Mouse (Mus musculus) heart, embryonic 11.5 days (tissue): ENCODE measurements around the gene Lpcat4. TPM values are rescaled to one million over a fixed set of nuclear protein-coding genes. Genes with fewer than 3 reads are reported as not detected.
A peak's percentile ranks its signal among the peaks of the same experiment; 100 is the strongest.

Source experiments
- ATAC-seq: fragments of 200-750 bp; cut with Nextera tagmentation; replicated peaks from 2 replicates; pipeline ENCODE4 v1.8.0; 2017; ENCODE audit warnings: moderate library complexity; ENCODE audit not compliant: insufficient number of reproducible peaks, low FRiP score, low TSS enrichment
- H3K27ac ChIP-seq: fragments of 300-500 bp; sonication (generic); 2 replicates; pipeline ENCODE4 v1.5.1; 2014; ENCODE audit warnings: mild to moderate bottlenecking, low read depth, low read length
- H3K27me3 ChIP-seq: fragments of 300-500 bp; sonication (generic); 2 replicates; pipeline ENCODE4 v1.6.1; 2014; ENCODE audit warnings: mild to moderate bottlenecking, low read length, mixed read lengths; ENCODE audit not compliant: control insufficient read depth, insufficient read depth
- H3K36me3 ChIP-seq: fragments of 300-500 bp; sonication (generic); 2 replicates; pipeline ENCODE4 v1.6.1; 2014; ENCODE audit warnings: mild to moderate bottlenecking, low read length, moderate library complexity, mixed read lengths; ENCODE audit not compliant: control insufficient read depth, insufficient read depth
- H3K4me1 ChIP-seq: fragments of 300-500 bp; sonication (generic); 2 replicates; pipeline ENCODE4 v1.6.1; 2014; ENCODE audit warnings: low read length; ENCODE audit not compliant: control insufficient read depth, insufficient read depth
- H3K4me2 ChIP-seq: fragments of 300-500 bp; sonication (generic); 2 replicates; pipeline ENCODE4 v1.6.1; 2014; ENCODE audit warnings: mild to moderate bottlenecking, moderate library complexity
- H3K4me3 ChIP-seq: fragments of 300-500 bp; sonication (generic); 2 replicates; pipeline ENCODE4 v1.5.1; 2014; ENCODE audit warnings: low read depth, low read length
- H3K9ac ChIP-seq: fragments of 300-500 bp; sonication (generic); 2 replicates; pipeline ENCODE4 v1.6.1; 2014; ENCODE audit warnings: mild to moderate bottlenecking, low read depth, low read length, moderate library complexity
- H3K9me3 ChIP-seq: fragments of 300-500 bp; sonication (generic); replicated peaks from 2 replicates; pipeline ENCODE4 v1.6.1; 2016; ENCODE audit warnings: low read length; ENCODE audit not compliant: control insufficient read depth
- WGBS: fragments of 180-500 bp; shearing (Covaris S2); extraction: QIAGEN DNeasy Blood & Tissue Kit; methylation state at CpG from one replicate; pipeline ENCODE4 v1.1.7; 2014; ENCODE audit not compliant: insufficient replicate concordance; 5-methylcytosine and 5-hydroxymethylcytosine counted together
- polyA plus RNA-seq: library from polyadenylated mRNA; unstranded; fragments of >200 nt; fragmentation: Nextera tagmentation; extraction: Ambion mirVana; gene quantifications from 2 replicates; pipeline ENCODE4 v1.2.1, GENCODE M21; 2014

The Lpcat4 gene
- polyA plus RNA-seq: 15.4 and 17.2 TPM in 2 replicates

DNA sequence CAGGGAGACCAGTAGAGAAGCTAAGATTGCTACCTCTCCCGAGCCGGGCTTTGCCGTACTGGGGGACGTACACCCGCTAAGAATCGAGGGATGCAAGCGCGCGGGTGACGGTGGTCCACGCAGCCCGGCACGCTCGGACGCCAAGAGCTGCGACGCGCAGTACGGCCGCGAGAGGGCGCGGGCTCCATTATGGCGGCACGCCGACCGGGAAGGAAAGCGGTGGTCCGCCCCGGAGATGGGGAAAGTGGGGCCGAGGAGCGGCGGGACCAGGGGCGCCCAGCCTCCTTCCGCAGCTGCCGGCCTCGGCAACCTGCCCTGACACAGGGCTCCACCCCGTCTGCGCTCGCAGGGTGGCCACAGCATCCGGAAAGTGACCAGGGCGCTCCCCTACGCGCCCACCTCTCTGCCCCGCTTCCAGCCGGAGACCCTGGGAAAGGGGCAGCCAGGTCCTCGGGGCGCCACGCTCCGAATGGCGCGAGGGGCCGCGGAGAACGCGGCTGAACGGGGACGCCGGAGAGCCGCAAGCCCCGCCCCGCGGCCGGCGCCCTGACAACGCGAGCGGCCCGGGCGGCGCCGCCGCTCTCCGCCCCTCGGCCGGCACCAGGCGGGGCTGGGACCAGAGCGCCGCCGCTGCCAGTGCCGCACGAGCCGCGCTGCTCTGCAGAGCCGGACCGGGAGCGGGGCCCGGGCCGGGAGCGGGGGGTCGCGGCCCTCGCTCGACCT lies at the start of gene Lpcat4:
Gene Lpcat4, plus strand, starts transcription at position 257 of the 723 bp plus-strand sequence.
- H3K4me1 ChIP-seq: 0 out of 2 replicates have a peak, but pooled peaks cover 6% of the 10 kb centered on the region
- H3K36me3 ChIP-seq: no peaks in the 10 kb centered on the region
- peak within 1 kb of the TSS; percentile 96 for H3K4me2 ChIP-seq
- WGBS: 1% methylated on average over 59 of the region's 94 CpGs
- peak within 1 kb of the TSS; percentile 82 for H3K4me3 ChIP-seq
- no peaks in the 10 kb centered on the region for H3K27me3 ChIP-seq
- H3K9me3 ChIP-seq: no peaks in the 10 kb centered on the region
- peak within 1 kb of the TSS; percentile 87 for H3K9ac ChIP-seq
- peak; percentile 87 for ATAC-seq
- H3K27ac ChIP-seq: peak within 1 kb of the TSS; percentile 89

DNA sequence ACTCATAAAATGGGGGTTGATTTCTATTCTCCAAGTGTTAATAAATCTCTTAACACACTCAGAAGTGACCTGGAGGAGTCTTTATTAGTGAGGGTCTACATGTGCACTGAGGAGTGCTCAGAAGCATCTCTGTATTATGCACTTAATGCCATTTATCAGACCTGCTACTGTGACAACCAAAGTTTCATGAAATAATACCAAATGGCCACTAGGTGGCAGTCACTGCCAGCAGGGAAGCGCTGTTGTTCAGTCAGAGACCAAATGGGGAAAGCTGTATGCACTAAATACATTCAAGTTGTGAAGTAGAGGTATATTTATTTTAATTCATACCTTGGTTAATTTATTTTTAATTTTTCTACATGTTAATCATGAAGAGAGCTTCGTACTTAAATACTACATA lies 42.4 kb upstream of the Lpcat4 start:
- no peak overlapping the region for H3K9ac ChIP-seq
- no peaks in the 10 kb centered on the region for H3K36me3 ChIP-seq
- H3K9me3 ChIP-seq: no peaks in the 10 kb centered on the region
- H3K4me3 ChIP-seq: no peak overlapping the region
- H3K4me2 ChIP-seq: no peak overlapping the region
- no peaks in the 10 kb centered on the region for H3K27me3 ChIP-seq
- 2% methylated on average over 2 of the region's 2 CpGs for WGBS
- no peak for ATAC-seq
- H3K4me1 ChIP-seq: no peaks in the 10 kb centered on the region
- H3K27ac ChIP-seq: no peak overlapping the region

DNA sequence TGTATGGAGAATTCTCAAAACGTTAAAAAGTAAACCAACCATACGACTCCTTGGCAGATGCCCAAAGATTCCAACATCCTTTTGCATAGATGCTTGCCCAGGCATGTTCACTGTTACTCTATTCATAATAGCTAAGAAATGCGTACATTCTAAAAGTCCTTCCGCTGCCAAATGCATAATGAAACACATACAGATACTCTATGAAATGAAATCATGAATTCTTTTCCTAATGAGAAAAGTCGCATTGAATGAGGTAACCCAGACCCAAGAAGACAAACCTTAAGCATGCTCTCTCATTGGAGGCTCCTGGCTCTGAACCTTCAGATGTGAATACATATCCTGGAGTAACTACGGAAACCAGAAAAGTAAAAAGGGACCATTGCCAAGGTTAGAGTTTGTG lies 36.2 kb upstream of the Lpcat4 start:
- H3K27ac ChIP-seq: no peak overlapping the region
- H3K27me3 ChIP-seq: no peaks in the 10 kb centered on the region
- H3K4me2 ChIP-seq: no peak overlapping the region
- no peaks in the 10 kb centered on the region for H3K4me1 ChIP-seq
- H3K36me3 ChIP-seq: no peaks in the 10 kb centered on the region
- no peaks in the 10 kb centered on the region for H3K9me3 ChIP-seq
- no peak for ATAC-seq
- no peak overlapping the region for H3K4me3 ChIP-seq
- no peak overlapping the region for H3K9ac ChIP-seq
- WGBS: 78% methylated on average over 6 of the region's 6 CpGs

GRCm38 (mm10) chr2:112210142-112210541 lies 29.1 kb upstream of the Lpcat4 start:
- no peak for ATAC-seq
- H3K9me3 ChIP-seq: no peaks in the 10 kb centered on the region
- H3K27ac ChIP-seq: no peak overlapping the region
- H3K4me2 ChIP-seq: no peak overlapping the region
- WGBS: 75% methylated on average over 6 of the region's 6 CpGs
- H3K36me3 ChIP-seq: no peaks in the 10 kb centered on the region
- no peaks in the 10 kb centered on the region for H3K27me3 ChIP-seq
- no peaks in the 10 kb centered on the region for H3K4me1 ChIP-seq
- no peak overlapping the region for H3K4me3 ChIP-seq
- H3K9ac ChIP-seq: no peak overlapping the region

GRCm38 (mm10) chr2:112210699-112211098 lies 28.6 kb upstream of the Lpcat4 start:
- Histone ChIP-seq H3K27ac (no peak overlapping the region), H3K9ac (no peak overlapping the region), H3K9me3 (no peaks in the 10 kb centered on the region), H3K4me3 (no peak overlapping the region), H3K4me2 (no peak overlapping the region), H3K27me3 (no peaks in the 10 kb centered on the region), H3K4me1 (no peaks in the 10 kb centered on the region), H3K36me3 (no peaks in the 10 kb centered on the region)
- no peak for ATAC-seq
- 78% methylated on average over 2 of the region's 2 CpGs for WGBS

DNA sequence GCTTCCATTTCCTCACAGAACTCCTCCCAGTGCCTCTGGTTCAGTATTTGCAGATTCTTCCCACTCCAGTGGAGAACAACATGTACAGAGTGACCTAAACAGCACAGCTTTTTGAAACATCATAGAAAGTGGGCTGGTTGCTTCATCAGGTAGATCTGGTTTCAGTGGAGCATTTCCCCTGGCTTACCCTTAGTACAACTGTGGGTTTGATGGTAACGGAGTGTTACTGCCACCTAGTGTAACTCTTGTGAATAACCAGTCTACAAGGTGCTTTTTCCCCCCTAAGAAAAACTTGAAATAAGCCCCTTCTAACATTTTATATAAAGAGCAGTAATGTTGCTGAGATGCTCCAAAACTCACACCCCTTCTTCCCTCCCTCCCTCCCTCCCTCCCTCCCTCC lies 23.3 kb upstream of the Lpcat4 start:
- Histone ChIP-seq H3K4me1 (no peaks in the 10 kb centered on the region), H3K27me3 (no peaks in the 10 kb centered on the region), H3K27ac (no peak overlapping the region), H3K9ac (no peak overlapping the region), H3K4me3 (no peak overlapping the region), H3K9me3 (no peaks in the 10 kb centered on the region), H3K36me3 (no peaks in the 10 kb centered on the region), H3K4me2 (no peak overlapping the region)
- WGBS: 19% methylated on average over 1 of the region's 1 CpGs
- ATAC-seq: no peak

DNA sequence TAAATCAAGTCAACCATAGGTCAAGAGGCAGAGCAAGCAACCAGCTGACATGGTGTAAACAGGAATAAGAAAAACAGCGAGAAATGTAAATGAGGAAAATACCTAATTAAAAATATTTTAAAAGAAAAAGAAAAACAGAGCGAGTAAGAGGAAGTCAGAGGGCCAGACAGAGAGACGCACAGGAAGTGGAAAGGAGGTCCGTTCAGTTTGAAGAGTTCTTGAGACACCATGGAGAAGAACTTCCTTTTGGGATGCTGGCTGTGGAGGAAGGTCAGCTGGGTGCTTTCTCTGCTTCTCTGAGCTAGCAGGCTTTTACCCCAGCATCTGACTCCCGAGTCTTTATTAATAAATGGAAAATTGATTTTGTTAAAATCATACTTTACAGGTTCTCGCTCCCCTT lies 21.7 kb upstream of the Lpcat4 start:
- Histone ChIP-seq H3K27ac (no peak overlapping the region), H3K27me3 (no peaks in the 10 kb centered on the region), H3K4me2 (no peak overlapping the region), H3K9me3 (no peaks in the 10 kb centered on the region), H3K9ac (no peak overlapping the region), H3K4me1 (no peaks in the 10 kb centered on the region), H3K36me3 (no peaks in the 10 kb centered on the region), H3K4me3 (no peak overlapping the region)
- 70% methylated on average over 6 of the region's 6 CpGs for WGBS
- ATAC-seq: no peak

GRCm38 (mm10) chr2:112220880-112221279 lies 18.4 kb upstream of the Lpcat4 start:
- Histone ChIP-seq H3K9ac (no peak overlapping the region), H3K4me2 (no peak overlapping the region), H3K27ac (no peak overlapping the region), H3K27me3 (no peaks in the 10 kb centered on the region), H3K9me3 (no peaks in the 10 kb centered on the region), H3K4me3 (no peak overlapping the region), H3K36me3 (no peaks in the 10 kb centered on the region), H3K4me1 (no peaks in the 10 kb centered on the region)
- 73% methylated on average over 5 of the region's 5 CpGs for WGBS
- no peak for ATAC-seq

GRCm38 (mm10) chr2:112222607-112223006 lies 16.7 kb upstream of the Lpcat4 start:
- no peaks in the 10 kb centered on the region for H3K9me3 ChIP-seq
- H3K4me1 ChIP-seq: no peaks in the 10 kb centered on the region
- ATAC-seq: no peak
- H3K36me3 ChIP-seq: no peaks in the 10 kb centered on the region
- no peak overlapping the region for H3K9ac ChIP-seq
- no peak overlapping the region for H3K4me2 ChIP-seq
- WGBS: 60% methylated on average over 5 of the region's 5 CpGs
- no peaks in the 10 kb centered on the region for H3K27me3 ChIP-seq
- H3K27ac ChIP-seq: no peak overlapping the region
- H3K4me3 ChIP-seq: no peak overlapping the region
